Mouse (Mus musculus) cerebellum, adult 2 months (tissue): ENCODE measurements around the gene Mpdu1. TPM values are rescaled to one million over a fixed set of nuclear protein-coding genes. Genes with fewer than 3 reads are reported as not detected.

Source experiments
- DNase-seq, 2 experiments: peaks; one replicate each; pipeline ENCODE4 v3.0.0; 2021
- H3K27ac ChIP-seq: fragments of 200-500 bp; 2 replicates; pipeline ENCODE4 v1.5.1; 2012; ENCODE audit warnings: low read length, control low read depth, inconsistent platforms; ENCODE audit not compliant: insufficient read depth
- H3K27me3 ChIP-seq: fragments of 200-500 bp; 2 replicates; pipeline ENCODE4 v1.6.1; 2012; ENCODE audit warnings: inconsistent platforms, mild to moderate bottlenecking, low read length, moderate library complexity; ENCODE audit not compliant: control insufficient read depth, insufficient read depth
- H3K4me1 ChIP-seq: fragments of 200-500 bp; 2 replicates; pipeline ENCODE4 v1.6.1; 2011; ENCODE audit warnings: low read length; ENCODE audit not compliant: control insufficient read depth, insufficient read depth
- H3K4me3 ChIP-seq: fragments of 200-500 bp; replicated peaks from 2 replicates; pipeline ENCODE3; 2011; ENCODE audit warnings: mild to moderate bottlenecking, low read depth, low read length, control low read depth; ENCODE audit not compliant: insufficient read depth
- CTCF ChIP-seq: fragments of 200-500 bp; IDR thresholded peaks from 2 replicates; pipeline ENCODE4 v1.5.1; 2011; ENCODE audit warnings: low read depth, mild to moderate bottlenecking, control low read depth, low read length, moderate library complexity, borderline replicate concordance; ENCODE audit not compliant: insufficient read depth
- POLR2A ChIP-seq: fragments of 200-500 bp; IDR thresholded peaks from 2 replicates; pipeline ENCODE4 v1.6.1; 2011; ENCODE audit warnings: low read length, control low read depth, borderline replicate concordance; ENCODE audit not compliant: insufficient read depth
- WGBS: fragments of 180-500 bp; shearing (Covaris S2); methylation state at CpG from one replicate; pipeline ENCODE4 v1.1.7; 2018; 5-methylcytosine and 5-hydroxymethylcytosine counted together
- polyA plus RNA-seq: library from polyadenylated mRNA; depleted of rRNA; stranded (reverse); fragments of >200 nt; gene quantifications from 2 replicates; pipeline ENCODE4 v1.2.3, GENCODE M21; 2012

The Mpdu1 gene
- polyA plus RNA-seq, 1 experiment: 120 TPM

DNA sequence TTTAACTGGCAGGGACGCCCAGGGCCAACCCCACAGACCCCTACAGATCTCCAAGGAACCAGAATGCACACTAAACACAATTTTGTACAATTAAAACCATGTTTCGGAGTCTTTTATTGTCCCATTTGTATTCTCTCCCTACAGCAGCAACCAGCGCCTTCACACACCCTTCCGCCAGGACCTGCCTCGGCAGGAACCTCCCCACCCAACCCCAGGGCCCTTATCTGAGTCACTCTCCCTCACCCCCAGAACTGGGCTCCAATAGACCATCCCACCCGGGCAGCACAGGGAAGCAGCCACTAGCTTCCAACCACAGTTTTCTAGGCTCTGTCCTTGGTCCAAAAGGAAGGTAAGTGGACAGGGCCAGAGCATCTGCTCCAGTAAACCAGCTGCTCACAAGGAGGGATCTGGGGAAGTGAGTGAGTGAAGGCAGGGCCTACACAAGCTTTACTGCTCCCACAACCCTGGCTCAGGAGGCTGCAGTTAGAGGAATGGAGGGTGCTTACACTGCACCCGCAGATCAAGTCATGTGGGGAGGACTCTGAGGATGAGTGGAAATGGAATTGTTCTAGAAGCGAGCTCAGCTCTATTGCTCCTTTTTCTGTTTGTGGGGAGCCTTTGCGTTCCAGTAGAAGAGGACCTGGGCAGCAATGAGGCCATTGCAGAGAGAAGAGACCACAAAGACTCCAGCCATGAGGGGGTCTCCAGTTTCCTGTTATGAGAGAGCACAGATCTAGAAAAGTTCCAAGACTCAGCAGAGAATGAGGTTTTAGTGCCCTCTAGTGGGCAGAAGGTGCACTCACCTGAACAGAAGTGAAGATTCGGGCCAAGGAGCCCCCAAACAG is 5.6 kb downstream of the Mpdu1 start:
- Histone ChIP-seq H3K27me3 (no peaks in the 10 kb centered on the region), H3K4me1 (0 out of 2 replicates have a peak, but pooled peaks cover 5% of the 10 kb centered on the region), H3K4me3 (no peak overlapping the region), H3K27ac (no peak overlapping the region)
- no peak for TF ChIP-seq POLR2A
- peak; percentile 74 for TF ChIP-seq CTCF
- peak; percentile 41 to 62 for DNase-seq
- WGBS: 76% methylated on average over 10 of the region's 10 CpGs

DNA sequence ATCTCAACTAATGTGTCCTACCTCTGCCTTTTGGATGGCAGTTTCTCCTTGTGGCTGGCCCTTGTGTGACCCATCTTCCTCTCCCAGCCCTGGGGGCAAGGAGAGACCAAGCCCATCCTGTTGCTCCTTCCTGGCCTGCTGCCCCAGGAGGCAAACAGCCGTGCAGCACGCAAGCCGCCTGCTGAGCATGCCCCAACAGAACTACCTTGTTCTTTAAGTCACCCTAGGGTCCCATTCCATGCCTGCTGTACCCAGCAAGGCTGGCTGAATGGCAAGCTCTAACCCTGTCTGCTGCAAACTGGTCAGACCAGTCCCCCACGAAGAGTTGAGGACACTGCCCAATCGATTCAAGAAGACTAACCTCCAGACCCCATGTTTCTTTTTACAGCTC is 6.4 kb downstream of the Mpdu1 start:
- 67% methylated on average over 5 of the region's 5 CpGs for WGBS
- Histone ChIP-seq H3K27me3 (no peaks in the 10 kb centered on the region), H3K27ac (no peak overlapping the region), H3K4me1 (0 out of 2 replicates have a peak, but pooled peaks cover 5% of the 10 kb centered on the region), H3K4me3 (no peak overlapping the region)
- no peak for DNase-seq
- no peak for TF ChIP-seq CTCF
- TF ChIP-seq POLR2A: no peak

DNA sequence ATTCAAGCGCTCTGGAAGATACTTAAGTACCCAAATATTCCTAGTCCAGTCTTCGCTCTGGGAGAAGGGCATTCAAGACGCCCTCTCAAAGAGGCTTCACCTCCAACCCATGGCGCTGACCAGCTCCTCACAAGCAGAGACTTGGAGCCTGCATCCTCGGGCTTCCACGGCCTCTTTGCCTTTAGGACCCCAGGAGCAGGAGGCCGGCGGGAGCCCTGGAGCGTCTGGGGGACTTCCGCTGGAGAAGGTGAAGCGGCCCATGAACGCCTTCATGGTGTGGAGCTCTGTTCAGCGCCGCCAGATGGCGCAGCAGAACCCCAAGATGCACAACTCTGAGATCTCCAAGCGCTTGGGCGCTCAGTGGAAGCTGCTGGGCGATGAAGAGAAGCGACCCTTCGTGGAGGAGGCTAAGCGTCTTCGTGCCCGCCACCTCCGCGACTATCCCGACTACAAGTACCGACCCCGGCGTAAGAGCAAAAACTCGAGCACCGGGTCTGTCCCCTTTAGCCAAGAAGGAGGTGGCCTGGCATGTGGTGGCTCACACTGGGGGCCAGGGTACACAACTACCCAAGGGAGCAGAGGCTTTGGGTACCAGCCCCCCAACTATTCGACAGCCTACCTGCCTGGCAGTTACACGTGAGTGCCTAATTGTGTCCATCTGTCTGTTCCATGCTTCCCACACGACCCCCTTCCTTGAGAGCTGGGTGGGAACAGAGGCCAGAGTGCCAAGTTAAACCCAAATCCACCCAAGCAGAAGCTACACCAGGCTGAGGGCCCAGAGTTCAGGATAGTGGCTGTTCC is 7.0 kb downstream of the Mpdu1 start, which contains the start of gene Sox15:
Sox15 (plus strand) TSS at position 51 of the 801 bp plus-strand sequence.
- DNase-seq: peak; percentile 69 to 79
- H3K4me3 ChIP-seq: peak within 1 kb of the TSS; percentile 16
- WGBS: 16% methylated on average over 34 of the region's 34 CpGs
- TF ChIP-seq POLR2A: no peak
- TF ChIP-seq CTCF: peak; percentile 81
- no peak within 1 kb of the TSS for H3K27ac ChIP-seq
- H3K27me3 ChIP-seq: no peaks in the 10 kb centered on the region
- 0 out of 2 replicates have a peak, but pooled peaks cover 5% of the 10 kb centered on the region for H3K4me1 ChIP-seq

- H3K4me3 ChIP-seq: no peak overlapping the region
- WGBS: 55% methylated on average over 9 of the region's 9 CpGs
- H3K27me3 ChIP-seq: no peaks in the 10 kb centered on the region
- no peak for DNase-seq
- no peak overlapping the region for H3K27ac ChIP-seq
- 0 out of 2 replicates have a peak, but pooled peaks cover 5% of the 10 kb centered on the region for H3K4me1 ChIP-seq
- no peak for TF ChIP-seq CTCF
- TF ChIP-seq POLR2A: no peak
Observed at GRCm38 (mm10) chr11:69654760-69655159, 7.7 kb downstream of the Mpdu1 start.

GRCm38 (mm10) chr11:69653399-69653798 is 9.0 kb downstream of the Mpdu1 start:
- Histone ChIP-seq H3K27ac (no peak overlapping the region), H3K4me1 (0 out of 2 replicates have a peak, but pooled peaks cover 5% of the 10 kb centered on the region), H3K4me3 (no peak overlapping the region), H3K27me3 (no peaks in the 10 kb centered on the region)
- TF ChIP-seq CTCF: no peak
- no peak for TF ChIP-seq POLR2A
- 60% methylated on average over 5 of the region's 5 CpGs for WGBS
- no peak for DNase-seq

DNA sequence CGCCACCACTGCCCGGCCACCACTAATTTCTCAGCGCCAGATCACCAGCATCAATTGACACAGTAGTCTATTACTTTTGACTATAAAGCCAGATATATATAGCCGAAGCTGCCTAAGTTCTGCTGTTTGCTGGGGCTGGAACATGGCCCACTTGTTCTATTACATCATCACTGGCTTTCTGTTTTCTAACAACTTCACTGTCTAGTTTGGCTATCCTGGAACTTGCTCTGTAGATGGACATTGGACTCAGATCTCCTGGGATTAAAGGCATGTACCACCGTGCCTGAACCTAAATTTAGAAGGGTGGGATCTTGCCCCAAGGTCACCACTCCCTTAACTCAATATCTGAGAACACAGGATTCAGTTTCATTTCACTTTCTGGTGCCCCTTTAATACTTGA is 16.6 kb downstream of the Mpdu1 start:
- Histone ChIP-seq H3K27me3 (no peaks in the 10 kb centered on the region), H3K27ac (no peak overlapping the region), H3K4me3 (no peak overlapping the region), H3K4me1 (no peaks in the 10 kb centered on the region)
- WGBS: 89% methylated on average over 5 of the region's 5 CpGs
- no peak for DNase-seq
- TF ChIP-seq CTCF: no peak

DNA sequence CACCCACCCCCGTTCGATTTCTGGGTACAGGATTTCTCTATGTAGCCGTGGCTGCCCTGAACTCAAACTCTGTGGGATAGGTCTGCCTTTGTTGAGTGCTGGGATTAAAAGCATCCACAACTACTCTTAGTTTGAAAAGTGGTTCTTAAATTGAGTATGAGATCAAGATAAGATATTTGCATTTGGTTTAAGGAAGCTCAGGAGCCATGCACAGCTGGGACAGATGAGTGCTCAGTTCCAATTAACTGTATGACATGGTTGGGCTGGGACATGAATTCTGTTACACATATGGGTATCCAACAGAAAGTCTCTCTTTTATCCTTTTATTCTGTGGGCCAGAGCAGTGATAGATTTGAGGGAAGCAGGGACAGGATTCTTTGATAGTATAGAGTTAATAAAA is 27.0 kb downstream of the Mpdu1 start:
- TF ChIP-seq POLR2A: no peak
- TF ChIP-seq CTCF: no peak
- DNase-seq: no peak
- Histone ChIP-seq H3K4me1 (peaks cover 4% of the 10 kb centered on the region; the same call in 1 of the 2 replicates), H3K27ac (no peak overlapping the region), H3K27me3 (no peaks in the 10 kb centered on the region), H3K4me3 (no peak overlapping the region)
- WGBS: 62% methylated on average over 3 of the region's 3 CpGs

GRCm38 (mm10) chr11:69633128-69633866 is 29.1 kb downstream of the Mpdu1 start:
- DNase-seq: no peak
- WGBS: under 1% methylated on average over 49 of the region's 50 CpGs

More at GRCm38 (mm10) chr11:69633128-69633866, 29.1 kb downstream of the Mpdu1 start:
- Histone ChIP-seq H3K4me3 (peak overlapping the region; percentile 98), H3K4me1 (peaks cover 4% of the 10 kb centered on the region; the same call in 1 of the 2 replicates), H3K27ac (peak overlapping the region; percentile 43), H3K27me3 (no peaks in the 10 kb centered on the region)
- TF ChIP-seq CTCF (no peak), POLR2A (no peak)
